Mouse (Mus musculus): ENCODE data around the gene Sox2.

- no peak for TF ChIP-seq CTCF (IDR thresholded peaks at IDR 0.05; ENCODE audit: control insufficient read depth, insufficient read depth, insufficient replicate concordance, low read depth, low read length)
- no peak for TF ChIP-seq POLR2A (IDR thresholded peaks at IDR 0.05; ENCODE audit: control insufficient read depth, low read depth, low read length)
Measured at GRCm38 (mm10) chr3:34655311-34656075, 5.3 kb downstream of the Sox2 start.
